Mouse (Mus musculus): ENCODE data around the gene Rgs18.
A peak's percentile ranks its signal among the peaks of the same experiment; 100 is the strongest.

The Rgs18 gene

GRCm38 (mm10) chr1:144775331-144775730 lies at the start of gene Rgs18:
Rgs18 (minus strand) TSS chr1:144775435.
- peak; percentile 99 for DNase-seq (ENCODE audit: low read depth)

- DNase-seq (ENCODE audit: low read depth) = peak; percentile 74
Measured at GRCm38 (mm10) chr1:144774394-144774793, 841 bp downstream of the Rgs18 start.

GRCm38 (mm10) chr1:144766218-144766617 lies 9.0 kb downstream of the Rgs18 start:
- peak; percentile 72 for DNase-seq (ENCODE audit: low read depth)

DNA sequence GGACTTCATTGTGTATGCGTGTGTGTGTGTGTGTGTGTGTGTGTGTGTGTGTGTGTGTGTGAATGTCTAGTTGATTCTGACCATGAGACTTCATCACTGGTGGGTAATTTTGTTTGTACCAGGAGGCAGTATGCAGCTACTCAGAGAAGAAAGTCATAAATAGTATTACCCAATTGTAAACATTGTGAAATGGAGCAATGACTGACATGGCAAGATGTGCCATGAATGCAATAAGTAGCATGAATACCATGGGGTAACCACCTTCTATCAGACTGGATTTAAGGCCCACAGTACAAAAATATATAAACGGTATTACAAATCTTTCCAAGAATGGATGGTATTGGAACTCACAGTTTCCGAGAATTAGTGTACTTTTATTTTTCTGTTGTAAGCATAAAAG lies 14.4 kb downstream of the Rgs18 start:
- DNase-seq (ENCODE audit: low read depth) = peak; percentile 47

DNA sequence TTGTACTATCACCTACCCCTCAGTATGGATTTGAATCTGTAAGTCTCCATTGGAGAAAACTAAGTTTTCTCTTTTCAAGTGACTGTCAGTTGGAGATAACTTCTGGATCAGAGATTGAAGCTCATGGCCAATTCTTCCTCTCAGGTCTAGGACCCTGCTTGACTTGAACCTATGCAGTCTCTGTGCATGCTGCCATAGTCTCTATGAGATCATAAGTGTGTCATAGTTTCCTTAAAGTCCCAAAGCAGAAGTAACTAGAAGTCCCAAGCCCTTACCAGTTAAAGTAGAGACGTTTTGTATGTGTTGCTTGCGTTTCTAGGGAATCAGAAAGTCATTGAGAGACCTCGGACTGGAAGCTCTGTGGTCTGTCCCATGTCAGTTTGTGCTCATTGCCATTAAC lies 24.5 kb downstream of the Rgs18 start:
- DNase-seq (ENCODE audit: low read depth) = peak; percentile 51

DNA sequence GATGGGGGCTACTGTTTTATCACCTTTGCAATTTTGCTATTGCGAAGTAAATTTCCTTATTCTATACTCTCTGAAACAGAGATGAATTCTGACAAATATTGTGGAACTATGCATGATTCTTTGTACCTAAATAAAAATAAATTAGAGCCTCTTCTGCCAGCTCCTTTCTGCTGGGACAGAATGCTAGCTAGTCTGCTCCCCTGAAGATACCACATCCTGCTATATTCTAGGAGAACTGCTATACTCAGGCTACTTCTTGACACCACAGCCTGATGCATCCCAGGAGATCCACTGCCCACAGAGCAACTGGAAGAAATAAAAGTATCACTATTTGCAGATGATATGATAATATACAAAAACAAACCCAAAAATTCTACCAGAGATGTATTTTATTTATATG lies 29.1 kb downstream of the Rgs18 start:
- DNase-seq (ENCODE audit: low read depth) = no peak

DNA sequence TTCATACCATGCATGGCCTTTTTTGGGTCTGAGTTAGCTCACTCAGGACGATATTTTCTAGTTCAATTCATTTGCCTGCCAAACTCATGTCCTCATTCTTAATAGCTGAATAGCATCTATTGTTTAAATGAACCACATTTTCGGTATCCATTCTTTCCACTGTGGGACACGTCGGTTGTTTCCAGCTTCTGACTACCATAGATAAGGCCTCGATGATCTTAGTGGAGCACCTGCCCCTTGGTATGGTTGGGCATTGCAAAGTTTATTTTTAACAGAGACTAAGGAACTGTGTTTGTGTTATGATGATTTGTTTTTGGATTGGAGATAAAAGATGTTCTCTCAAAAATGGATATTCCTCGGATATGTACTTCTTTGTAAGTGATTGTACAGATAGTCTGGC lies 37.5 kb downstream of the Rgs18 start:
- no peak for DNase-seq (ENCODE audit: low read depth)

- no peak for DNase-seq (ENCODE audit: low read depth)
Measured at GRCm38 (mm10) chr1:144720736-144721135, 54.5 kb downstream of the Rgs18 start.

GRCm38 (mm10) chr1:144704373-144704772 lies 70.9 kb downstream of the Rgs18 start:
- peak; percentile 68 for DNase-seq (ENCODE audit: low read depth)

Measured in 416B (cell line).